Mouse (Mus musculus): Measurements from ENCODE around the gene Rnf128.

GRCm38 (mm10) chrX:139665829-139666228 lies 102.7 kb downstream of the Rnf128 start:
- TF ChIP-seq CTCF (IDR thresholded peaks at IDR 0.05; ENCODE audit: low read depth) = no peak
- no peak for TF ChIP-seq EP300 (IDR thresholded peaks at IDR 0.05; ENCODE audit: low read depth)
